Mouse (Mus musculus): Measurements from ENCODE around the gene Gm20823. TPM values are rescaled to one million over a fixed set of nuclear protein-coding genes. Genes with fewer than 3 reads are reported as not detected.
"Not testable (repeated sequence)": the region's sequence is repeated elsewhere in the genome, so short reads cannot be mapped to it uniquely, and the experiment has no call there.

Gene Gm20823
- polyA plus RNA-seq (2012; rRNA removed): not detected in 2 replicates

GRCm38 (mm10) chrY:62464745-62465144, at the start of gene Gm20823:
Gene Gm20823 (minus strand): TSS chrY:62464845.
- not testable (repeated sequence) for H3K27me3 ChIP-seq (ENCODE audit: control insufficient read depth, insufficient read depth, low read length); H3K27ac ChIP-seq (ENCODE audit: insufficient read depth, low read length); H3K4me3 ChIP-seq (replicated peaks; ENCODE audit: insufficient read depth, low read depth, low read length); DNase-seq; H3K4me1 ChIP-seq (ENCODE audit: control insufficient read depth, insufficient read depth, low read length)
- WGBS: no CpG with 5 or more reads among the region's 4 CpGs
